Mouse (Mus musculus) ovary, adult 2 months (tissue): Measurements from ENCODE around the gene Wnt6. TPM values are rescaled to one million over a fixed set of nuclear protein-coding genes. Genes with fewer than 3 reads are reported as not detected.

ENCODE experiments used
- polyA plus RNA-seq: library from polyadenylated mRNA; depleted of rRNA; stranded (reverse); fragments of >200 nt; gene quantifications from 2 replicates; pipeline ENCODE4 v1.2.3, GENCODE M21; 2012; rRNA removed

The Wnt6 gene
- 67.4 and 94.7 TPM in 2 replicates for polyA plus RNA-seq

DNA sequence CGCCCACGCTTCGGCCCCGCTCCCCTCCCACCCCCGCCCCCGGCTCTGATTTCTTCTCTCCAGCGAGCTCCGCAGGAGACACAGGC lies at the start of gene Wnt6:
Gene Wnt6, plus strand, starts transcription at position 48 of the 86 bp plus-strand sequence.

DNA sequence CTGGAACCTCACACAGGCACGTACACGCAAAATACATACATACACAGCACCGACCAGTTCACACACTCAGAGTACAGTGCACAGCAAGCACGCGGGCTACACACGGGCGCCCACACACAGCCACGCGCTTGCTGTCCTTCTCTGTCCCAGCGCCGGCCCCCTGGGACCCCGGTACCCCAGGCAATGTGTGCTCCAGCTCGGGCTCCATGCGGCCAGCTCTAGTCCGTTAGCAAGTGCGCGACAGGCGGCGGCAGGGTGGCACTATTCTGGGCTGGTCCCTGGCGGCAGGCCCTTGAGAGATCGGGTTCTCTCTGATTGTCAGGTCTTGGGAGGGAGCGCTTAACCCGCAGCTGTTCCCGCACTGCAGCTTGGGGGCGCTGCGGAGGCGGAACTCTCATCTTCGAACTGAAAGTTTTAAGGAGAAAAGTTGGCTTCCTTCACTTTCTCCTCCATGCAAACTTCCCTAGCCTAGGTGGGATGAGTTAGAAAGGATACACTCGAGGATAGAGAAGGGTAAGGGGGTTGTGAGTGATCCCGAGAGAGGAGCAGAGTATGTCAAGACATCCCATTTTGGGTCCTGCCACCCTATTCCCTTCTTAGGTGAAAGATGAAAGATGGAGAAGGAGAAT lies 22.9 kb upstream of the Wnt6 start, which contains the start of gene Prkag3:
Gene Prkag3, minus strand, starts transcription at position 579 of the 629 bp plus-strand sequence.

DNA sequence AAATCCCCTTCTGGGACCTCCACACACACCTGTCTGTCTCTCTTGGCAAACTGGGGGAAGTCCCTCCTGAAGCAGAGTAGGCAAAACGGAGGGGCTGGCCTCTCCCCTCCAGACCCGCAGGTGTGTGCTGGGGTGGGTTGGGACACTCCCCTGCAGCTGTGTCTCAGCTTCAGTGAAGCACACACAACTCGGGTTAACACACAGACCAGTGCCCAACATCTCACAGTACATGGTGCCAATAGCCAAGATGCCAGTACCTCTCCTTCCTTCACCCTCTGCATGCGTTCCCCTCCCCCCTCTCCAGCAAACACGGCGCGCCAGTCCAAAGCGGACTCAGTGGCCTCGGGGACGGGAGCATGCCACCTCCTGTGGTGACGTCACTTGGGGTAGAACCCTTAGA lies 19.6 kb downstream of the Wnt6 start, which contains the start of gene Wnt10a:
Gene Wnt10a, plus strand, starts transcription at position 268 of the 400 bp plus-strand sequence.

Other genes starting within 250 kb of the Wnt6 start
- gene Plcd4, start 229.0 kb upstream of the Wnt6 start, polyA plus RNA-seq, result 0.21 and 0.50 TPM in 2 replicates
- 4.1 and 4.5 TPM in 2 replicates for gene Usp37, start 227.6 kb upstream of the Wnt6 start, polyA plus RNA-seq
- 21.2 and 24.4 TPM in 2 replicates for gene Zfp142, start 183.6 kb upstream of the Wnt6 start, polyA plus RNA-seq
- 13.9 and 19.8 TPM in 2 replicates for gene Bcs1l, start 183.6 kb upstream of the Wnt6 start, polyA plus RNA-seq
- 65.0 and 80.2 TPM in 2 replicates for gene Rnf25, start 170.5 kb upstream of the Wnt6 start, polyA plus RNA-seq
- gene Stk36, start 170.4 kb upstream of the Wnt6 start, polyA plus RNA-seq, result 25.1 and 31.3 TPM in 2 replicates
- gene Ttll4, start 110.1 kb upstream of the Wnt6 start, polyA plus RNA-seq, result 21.6 and 31.2 TPM in 2 replicates
- 14.9 and 15.1 TPM in 2 replicates for gene Cyp27a1, start 58.3 kb upstream of the Wnt6 start, polyA plus RNA-seq
- 0.44 and 0.79 TPM in 2 replicates for gene Prkag3, start 22.7 kb upstream of the Wnt6 start, polyA plus RNA-seq
- 2.8 and 4.3 TPM in 2 replicates for gene Wnt10a, start 19.6 kb downstream of the Wnt6 start, polyA plus RNA-seq
- gene Cdk5r2, start 83.0 kb downstream of the Wnt6 start, polyA plus RNA-seq, result 0.40 and 1.0 TPM in 2 replicates
- not detected in 2 replicates for gene Fev, start 113.5 kb downstream of the Wnt6 start, polyA plus RNA-seq
- gene Cryba2, start 121.3 kb downstream of the Wnt6 start, polyA plus RNA-seq, result not detected in 2 replicates
- 17.8 and 21.0 TPM in 2 replicates for gene Cfap65, start 163.7 kb downstream of the Wnt6 start, polyA plus RNA-seq
- 154 and 177 TPM in 2 replicates for gene Ihh, start 179.8 kb downstream of the Wnt6 start, polyA plus RNA-seq